Mouse (Mus musculus): ENCODE results near the gene Vcl. TPM values are rescaled to one million over a fixed set of nuclear protein-coding genes. Genes with fewer than 3 reads are reported as not detected.
A peak's percentile ranks its signal among the peaks of the same experiment; 100 is the strongest.

Vcl gene
- polyA plus RNA-seq, 1 experiment from 2014 or later, result 9.0 TPM

DNA sequence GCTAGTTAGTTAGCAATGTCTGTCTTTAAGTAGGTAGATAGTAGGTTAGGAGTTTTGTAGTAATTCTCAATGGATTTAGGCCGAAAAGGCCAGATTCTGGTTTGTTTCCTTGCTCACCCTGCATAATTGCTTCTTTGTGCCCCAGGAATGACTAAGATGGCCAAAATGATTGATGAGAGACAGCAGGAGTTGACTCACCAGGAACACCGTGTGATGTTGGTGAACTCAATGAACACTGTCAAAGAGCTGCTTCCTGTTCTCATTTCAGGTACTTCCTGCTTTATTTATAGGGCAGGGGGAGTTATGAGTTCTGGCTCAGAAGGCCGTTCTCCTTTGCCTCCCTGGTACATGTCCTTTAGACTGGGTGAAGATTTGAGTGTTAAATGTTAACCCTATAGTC lies 56.3 kb downstream of the Vcl start:
- Histone ChIP-seq H3K9me3 (no peaks in the 10 kb centered on the region), H3K4me1 (peaks cover 6% of the 10 kb centered on the region; the same call in 1 of the 2 replicates), H3K36me3 (no peaks in the 10 kb centered on the region), H3K4me3 (no peak overlapping the region), H3K9ac (replicated peaks) (no peak overlapping the region), H3K27me3 (no peaks in the 10 kb centered on the region), H3K4me2 (replicated peaks) (no peak overlapping the region), H3K27ac (replicated peaks) (no peak overlapping the region)
- 76% methylated on average over 3 of the region's 3 CpGs for WGBS
- ATAC-seq (replicated peaks), result no peak

DNA sequence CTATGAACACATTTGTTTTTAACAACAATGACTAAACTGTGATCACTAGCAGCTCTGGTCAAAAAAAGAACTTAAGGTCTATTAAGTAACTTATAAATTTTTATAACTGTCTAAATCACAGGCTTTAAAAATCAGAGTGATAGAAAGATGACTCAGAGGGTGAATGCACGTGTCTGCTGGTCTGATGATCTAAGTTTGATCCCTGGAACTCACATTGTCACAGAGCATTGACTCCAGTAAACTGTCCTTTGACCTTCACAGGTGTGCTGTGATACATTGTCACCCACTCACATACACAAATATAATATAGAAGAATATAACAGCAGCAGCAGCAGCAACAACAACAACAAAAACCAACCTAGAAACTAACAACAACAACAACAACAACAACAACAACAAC lies 62.3 kb downstream of the Vcl start:
- Histone ChIP-seq H3K27me3 (no peaks in the 10 kb centered on the region), H3K36me3 (no peaks in the 10 kb centered on the region), H3K9ac (replicated peaks) (no peak overlapping the region), H3K27ac (replicated peaks) (no peak overlapping the region), H3K4me1 (peaks cover 7% of the 10 kb centered on the region; the same call in 1 of the 2 replicates), H3K9me3 (no peaks in the 10 kb centered on the region), H3K4me2 (replicated peaks) (no peak overlapping the region), H3K4me3 (no peak overlapping the region)
- ATAC-seq (replicated peaks), result no peak
- WGBS, result 93% methylated on average over 1 of the region's 1 CpGs

DNA sequence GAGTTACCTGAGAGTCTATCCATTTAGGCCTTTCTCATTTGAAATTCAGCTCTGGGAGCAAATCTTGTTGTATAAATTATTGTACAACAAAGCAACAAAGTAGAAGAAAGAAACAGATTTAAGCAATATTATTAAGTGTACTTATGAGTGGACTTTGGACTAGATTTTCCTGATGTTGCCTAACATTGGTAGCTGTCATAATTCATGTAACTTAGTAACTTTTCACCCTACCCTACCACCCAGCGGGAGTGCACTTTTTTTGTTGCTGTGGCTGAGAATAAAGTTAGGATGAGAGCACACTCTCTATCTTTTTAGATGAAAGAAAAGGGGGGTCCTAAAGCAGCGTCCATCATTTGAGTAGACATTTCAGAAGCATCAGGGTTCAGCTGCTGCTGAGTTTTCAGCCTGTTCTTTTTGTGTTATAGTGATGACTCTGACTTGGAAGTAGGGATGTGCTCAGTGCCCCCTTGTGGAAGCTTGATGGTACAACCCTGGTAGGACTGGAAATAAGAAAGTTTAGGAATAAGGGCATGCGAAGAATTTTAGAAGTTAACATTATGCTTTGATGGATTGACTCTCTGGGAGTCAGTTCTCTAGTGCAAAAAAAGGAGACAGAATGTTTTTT lies 64.0 kb downstream of the Vcl start:
- H3K4me2 ChIP-seq (replicated peaks), result no peak overlapping the region
- no peaks in the 10 kb centered on the region for H3K36me3 ChIP-seq
- no peak overlapping the region for H3K9ac ChIP-seq (replicated peaks)
- no peak overlapping the region for H3K4me3 ChIP-seq
- H3K9me3 ChIP-seq, result no peaks in the 10 kb centered on the region
- ATAC-seq (replicated peaks), result peak; percentile 48; the same call in 1 of the 2 replicates
- 57% methylated on average over 3 of the region's 3 CpGs for WGBS
- no peaks in the 10 kb centered on the region for H3K27me3 ChIP-seq
- no peak overlapping the region for H3K27ac ChIP-seq (replicated peaks)
- peaks cover 13% of the 10 kb centered on the region for H3K4me1 ChIP-seq

DNA sequence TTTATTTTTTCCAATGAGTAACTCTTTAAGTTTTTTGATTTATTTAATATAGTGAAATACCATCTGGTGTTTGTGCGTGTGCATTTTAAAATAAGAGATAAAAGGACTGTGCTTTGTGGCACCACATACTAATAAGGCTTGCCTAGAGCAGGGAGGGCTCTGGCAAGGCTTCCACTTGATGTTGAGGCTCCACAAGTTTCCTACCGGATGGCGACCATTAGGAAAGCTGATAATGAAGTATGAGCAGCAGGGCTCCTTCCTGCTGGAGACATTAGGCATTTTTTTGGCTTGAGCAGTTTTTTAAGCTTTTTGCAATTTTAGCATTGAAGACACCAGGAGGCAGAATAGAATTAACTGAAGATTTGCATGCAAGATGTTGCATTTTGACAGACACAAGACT lies 65.3 kb downstream of the Vcl start:
- H3K4me3 ChIP-seq, result no peak overlapping the region
- H3K27me3 ChIP-seq, result no peaks in the 10 kb centered on the region
- H3K27ac ChIP-seq (replicated peaks), result no peak overlapping the region
- no peak overlapping the region for H3K4me2 ChIP-seq (replicated peaks)
- peaks cover 13% of the 10 kb centered on the region for H3K4me1 ChIP-seq
- H3K9me3 ChIP-seq, result no peaks in the 10 kb centered on the region
- no peak overlapping the region for H3K9ac ChIP-seq (replicated peaks)
- H3K36me3 ChIP-seq, result no peaks in the 10 kb centered on the region
- WGBS, result 62% methylated on average over 3 of the region's 3 CpGs
- ATAC-seq (replicated peaks), result no peak

DNA sequence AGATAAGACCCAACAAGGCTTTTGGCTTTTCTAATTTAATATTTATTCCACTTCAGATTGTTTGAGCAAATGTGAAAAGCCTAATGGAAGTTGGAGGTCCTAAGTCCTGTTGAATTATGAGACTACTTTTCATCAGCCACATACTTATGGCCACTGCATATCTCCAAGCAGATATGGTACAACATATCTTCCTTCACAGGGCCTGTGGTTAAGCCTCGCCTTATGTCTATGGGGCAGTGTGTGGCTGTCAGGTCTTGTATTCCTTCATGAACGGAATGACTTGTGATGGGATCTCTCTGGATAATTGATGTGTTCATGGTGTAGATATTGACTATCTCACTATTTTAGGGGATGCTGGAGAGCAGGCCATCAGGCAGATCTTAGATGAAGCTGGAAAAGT lies 66.3 kb downstream of the Vcl start:
- H3K9ac ChIP-seq (replicated peaks), result no peak overlapping the region
- H3K27ac ChIP-seq (replicated peaks), result no peak overlapping the region
- H3K4me1 ChIP-seq, result peaks cover 13% of the 10 kb centered on the region
- no peaks in the 10 kb centered on the region for H3K27me3 ChIP-seq
- no peak for ATAC-seq (replicated peaks)
- no peak overlapping the region for H3K4me2 ChIP-seq (replicated peaks)
- no peaks in the 10 kb centered on the region for H3K36me3 ChIP-seq
- H3K4me3 ChIP-seq, result no peak overlapping the region
- 96% methylated on average over 2 of the region's 2 CpGs for WGBS
- H3K9me3 ChIP-seq, result no peaks in the 10 kb centered on the region

DNA sequence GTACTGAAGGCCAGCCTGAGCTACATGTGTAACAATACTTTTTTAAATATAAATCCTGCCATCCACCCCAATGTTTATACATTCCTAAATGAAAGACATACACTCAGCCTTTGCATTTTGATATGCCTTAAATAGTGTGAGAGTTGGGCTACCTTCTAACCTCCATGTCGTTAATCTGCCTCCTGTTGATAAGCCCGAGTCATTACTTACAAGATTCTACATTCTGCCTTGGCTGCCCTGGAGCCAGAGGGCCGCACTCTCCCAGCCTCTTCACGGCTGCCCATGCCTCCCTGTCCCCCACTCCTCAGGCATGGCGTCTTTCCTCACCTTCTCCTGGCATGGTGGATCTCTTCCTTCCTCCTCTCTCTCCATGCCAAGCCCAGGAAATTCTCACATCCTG lies 67.2 kb downstream of the Vcl start:
- Histone ChIP-seq H3K27me3 (no peaks in the 10 kb centered on the region), H3K9me3 (no peaks in the 10 kb centered on the region), H3K27ac (replicated peaks) (no peak overlapping the region), H3K4me1 (peaks cover 13% of the 10 kb centered on the region), H3K4me2 (replicated peaks) (no peak overlapping the region), H3K4me3 (no peak overlapping the region), H3K36me3 (no peaks in the 10 kb centered on the region), H3K9ac (replicated peaks) (no peak overlapping the region)
- ATAC-seq (replicated peaks), result no peak
- whole genome bisulfite sequencing, result 59% methylated on average over 5 of the region's 5 CpGs

DNA sequence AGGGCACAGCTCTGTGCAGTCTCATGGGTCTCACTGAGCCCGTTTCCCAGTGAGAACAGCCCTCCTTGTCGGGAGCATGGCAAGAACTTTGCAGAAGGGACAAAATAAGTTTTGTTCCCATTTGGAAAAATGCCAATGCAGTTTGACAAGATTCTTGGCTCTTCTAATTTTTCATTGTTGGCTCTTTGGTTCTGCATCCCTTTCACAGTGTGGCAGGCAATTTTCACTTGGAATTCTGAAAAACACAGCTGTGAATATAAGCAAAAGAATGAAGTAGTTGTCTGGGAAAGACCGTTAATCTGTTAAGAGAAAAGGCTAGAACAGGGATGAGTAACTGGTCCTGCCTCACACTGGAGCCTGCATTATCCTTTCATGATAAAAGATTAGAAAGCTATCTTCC lies 68.3 kb downstream of the Vcl start:
- no peak for ATAC-seq (replicated peaks)

DNA sequence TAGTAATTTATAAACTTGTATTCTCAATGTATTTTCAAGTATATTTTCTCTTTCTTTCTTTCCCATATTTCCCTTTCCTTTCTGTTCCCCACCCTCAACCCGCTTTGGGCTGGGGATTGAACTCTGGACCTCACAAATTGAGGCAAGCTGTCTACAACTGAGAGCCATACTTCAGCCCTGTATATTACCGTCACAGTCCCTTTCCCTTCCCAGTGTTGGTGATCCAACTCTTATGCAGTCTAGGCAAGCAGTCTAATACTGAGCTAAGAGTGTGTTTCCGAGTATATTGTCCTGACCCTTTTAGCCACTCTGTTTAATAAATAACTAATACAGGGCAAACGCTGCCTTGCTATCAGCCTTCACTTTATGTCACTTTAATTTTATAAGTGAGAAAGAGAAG lies 70.4 kb downstream of the Vcl start:
- H3K4me2 ChIP-seq (replicated peaks), result no peak overlapping the region

More for the DNA sequence above, 68.3 kb downstream of the Vcl start:
- no peak overlapping the region for H3K4me3 ChIP-seq
- H3K36me3 ChIP-seq, result no peaks in the 10 kb centered on the region
- no peak overlapping the region for H3K4me2 ChIP-seq (replicated peaks)
- WGBS, result 17% methylated on average over 3 of the region's 3 CpGs
- H3K4me1 ChIP-seq, result peaks cover 13% of the 10 kb centered on the region
- no peaks in the 10 kb centered on the region for H3K27me3 ChIP-seq
- no peak overlapping the region for H3K9ac ChIP-seq (replicated peaks)
- H3K9me3 ChIP-seq, result no peaks in the 10 kb centered on the region
- 0 out of 2 replicates have a peak overlapping the region, but pooled peaks have one; percentile 40 for H3K27ac ChIP-seq (replicated peaks)

DNA sequence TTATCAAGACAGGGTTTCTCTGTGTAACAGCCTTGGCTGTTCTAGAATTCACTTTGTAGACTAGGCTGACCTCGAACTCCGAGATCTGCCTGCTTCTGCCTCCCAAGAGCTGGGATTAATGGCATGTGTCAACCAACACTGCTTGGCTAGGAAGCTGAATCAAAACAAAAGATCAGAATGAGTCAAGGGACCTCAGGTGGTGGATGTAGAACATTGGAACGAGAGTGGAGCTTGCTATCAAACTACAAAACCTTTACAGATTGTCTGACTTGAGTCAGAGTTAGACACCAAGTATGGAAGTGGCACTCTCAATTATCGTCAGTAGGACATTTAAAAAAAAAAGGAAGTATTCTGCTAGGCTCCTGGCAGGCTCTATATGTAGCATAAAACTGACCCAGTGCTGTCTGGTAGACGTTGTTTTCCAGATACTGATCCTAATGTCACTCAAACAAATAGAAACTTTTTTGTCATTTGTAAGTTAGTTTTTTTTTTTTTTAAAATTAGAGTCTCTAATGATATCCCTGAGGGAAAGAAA lies 84.7 kb downstream of the Vcl start:
- no peaks in the 10 kb centered on the region for H3K4me1 ChIP-seq
- peaks cover 7% of the 10 kb centered on the region; the same call in 1 of the 2 replicates for H3K36me3 ChIP-seq
- H3K4me3 ChIP-seq, result no peak overlapping the region
- H3K9me3 ChIP-seq, result no peaks in the 10 kb centered on the region
- no peak for ATAC-seq (replicated peaks)
- 91% methylated on average over 5 of the region's 5 CpGs for WGBS
- H3K9ac ChIP-seq (replicated peaks), result no peak overlapping the region
- H3K27me3 ChIP-seq, result no peaks in the 10 kb centered on the region
- no peak overlapping the region for H3K4me2 ChIP-seq (replicated peaks)
- no peak overlapping the region for H3K27ac ChIP-seq (replicated peaks)

More for the DNA sequence above, 70.4 kb downstream of the Vcl start:
- Histone ChIP-seq H3K9ac (replicated peaks) (no peak overlapping the region), H3K4me1 (peaks cover 10% of the 10 kb centered on the region), H3K36me3 (no peaks in the 10 kb centered on the region; the same call in 1 of the 2 replicates), H3K27me3 (no peaks in the 10 kb centered on the region), H3K27ac (replicated peaks) (no peak overlapping the region), H3K4me3 (no peak overlapping the region), H3K9me3 (no peaks in the 10 kb centered on the region)
- 92% methylated on average over 4 of the region's 4 CpGs for WGBS
- no peak for ATAC-seq (replicated peaks)

DNA sequence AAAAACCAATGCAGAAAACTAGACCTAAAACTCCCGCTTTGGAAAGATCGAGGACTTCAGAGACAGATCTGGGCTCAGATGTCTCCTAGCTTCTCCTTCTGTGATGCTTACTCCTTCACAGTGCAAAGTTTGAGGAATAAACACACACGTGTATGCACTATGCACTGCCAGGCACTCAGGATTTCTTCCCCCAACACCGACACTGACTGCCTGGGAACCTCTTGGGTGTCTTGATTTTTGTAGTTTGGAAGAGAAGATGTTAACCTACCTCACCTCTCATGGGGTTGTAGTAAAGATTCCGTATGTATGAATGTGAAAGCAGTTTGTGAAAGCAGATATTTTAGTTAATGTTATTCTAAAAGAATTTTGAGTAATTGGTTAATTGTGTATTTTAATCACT lies 88.7 kb downstream of the Vcl start:
- Histone ChIP-seq H3K4me1 (no peaks in the 10 kb centered on the region), H3K9me3 (no peaks in the 10 kb centered on the region), H3K36me3 (peaks cover 8% of the 10 kb centered on the region; the same call in 1 of the 2 replicates), H3K4me2 (replicated peaks) (no peak overlapping the region), H3K4me3 (no peak overlapping the region), H3K27me3 (no peaks in the 10 kb centered on the region), H3K27ac (replicated peaks) (no peak overlapping the region), H3K9ac (replicated peaks) (no peak overlapping the region)
- whole genome bisulfite sequencing, result 93% methylated on average over 5 of the region's 5 CpGs
- ATAC-seq (replicated peaks), result no peak

DNA sequence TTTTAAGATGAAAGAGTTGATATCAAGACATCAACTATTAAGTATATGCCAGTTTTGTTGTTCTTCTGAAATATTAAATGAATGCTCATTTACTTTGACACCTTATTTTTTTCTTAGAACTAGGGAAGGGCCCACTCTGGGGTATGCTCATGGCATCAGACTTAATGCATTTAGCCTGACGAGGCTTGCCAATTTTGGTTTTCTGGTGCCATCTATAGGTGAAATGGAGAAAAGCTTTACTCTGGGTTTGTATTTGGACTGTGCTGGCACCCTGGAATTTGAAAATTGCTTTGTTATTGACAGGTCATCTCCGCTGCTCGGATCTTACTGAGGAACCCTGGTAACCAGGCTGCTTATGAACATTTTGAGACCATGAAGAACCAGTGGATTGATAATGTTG lies 89.8 kb downstream of the Vcl start:
- peak; percentile 75 for ATAC-seq (replicated peaks)
- Histone ChIP-seq H3K4me2 (replicated peaks) (no peak overlapping the region), H3K27me3 (no peaks in the 10 kb centered on the region), H3K36me3 (peaks cover 11% of the 10 kb centered on the region; the same call in 1 of the 2 replicates), H3K4me3 (no peak overlapping the region), H3K9me3 (no peaks in the 10 kb centered on the region), H3K4me1 (no peaks in the 10 kb centered on the region), H3K9ac (replicated peaks) (no peak overlapping the region), H3K27ac (replicated peaks) (no peak overlapping the region)
- 24% methylated on average over 3 of the region's 3 CpGs for WGBS

DNA sequence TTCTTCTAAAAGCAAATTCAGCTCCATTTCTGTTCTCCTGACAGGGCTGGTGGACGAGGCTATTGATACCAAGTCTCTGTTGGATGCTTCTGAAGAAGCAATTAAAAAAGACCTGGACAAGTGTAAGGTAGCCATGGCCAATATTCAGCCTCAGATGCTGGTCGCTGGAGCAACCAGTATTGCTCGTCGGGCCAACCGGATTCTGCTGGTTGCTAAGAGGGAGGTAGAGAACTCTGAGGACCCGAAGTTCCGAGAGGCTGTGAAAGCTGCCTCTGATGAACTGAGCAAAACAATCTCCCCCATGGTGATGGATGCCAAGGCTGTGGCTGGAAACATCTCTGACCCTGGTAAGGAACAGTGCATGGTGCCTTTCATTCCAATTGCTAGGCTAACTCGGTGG lies 91.2 kb downstream of the Vcl start:
- Histone ChIP-seq H3K4me2 (replicated peaks) (no peak overlapping the region), H3K9me3 (no peaks in the 10 kb centered on the region), H3K4me1 (no peaks in the 10 kb centered on the region), H3K27me3 (no peaks in the 10 kb centered on the region), H3K27ac (replicated peaks) (no peak overlapping the region), H3K4me3 (no peak overlapping the region), H3K36me3 (peaks cover 12% of the 10 kb centered on the region; the same call in 1 of the 2 replicates), H3K9ac (replicated peaks) (no peak overlapping the region)
- no peak for ATAC-seq (replicated peaks)
- 93% methylated on average over 8 of the region's 8 CpGs for WGBS

DNA sequence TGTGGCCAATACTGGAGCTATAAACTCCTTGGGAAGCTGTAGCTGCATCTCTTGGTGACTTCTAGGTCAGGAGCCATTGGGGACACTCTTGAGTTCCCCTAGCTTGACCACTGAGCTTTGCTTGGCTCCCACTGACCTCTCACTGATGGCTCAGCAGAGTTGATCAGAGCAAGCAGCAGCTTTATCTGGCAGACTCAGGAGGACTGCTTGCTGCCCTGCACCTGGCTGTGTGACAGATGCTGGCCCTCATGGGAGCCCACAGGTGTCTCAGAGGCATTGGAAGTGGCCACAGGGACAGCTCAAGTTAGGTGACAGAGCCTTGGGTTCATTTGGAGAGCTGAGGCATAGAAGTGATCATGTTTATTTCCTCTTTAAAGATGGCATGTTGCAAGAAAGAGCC lies 98.3 kb downstream of the Vcl start:
- H3K27ac ChIP-seq (replicated peaks), result no peak overlapping the region
- no peak overlapping the region for H3K4me2 ChIP-seq (replicated peaks)
- H3K4me1 ChIP-seq, result no peaks in the 10 kb centered on the region
- H3K9me3 ChIP-seq, result no peaks in the 10 kb centered on the region
- no peak for ATAC-seq (replicated peaks)
- H3K36me3 ChIP-seq, result peaks cover 28% of the 10 kb centered on the region; the same call in 1 of the 2 replicates
- no peaks in the 10 kb centered on the region for H3K27me3 ChIP-seq
- H3K9ac ChIP-seq (replicated peaks), result no peak overlapping the region
- H3K4me3 ChIP-seq, result no peak overlapping the region
